Mouse (Mus musculus) bone marrow, adult 2 months (tissue): Measurements from ENCODE around the gene Uba52. TPM values are rescaled to one million over a fixed set of nuclear protein-coding genes. Genes with fewer than 3 reads are reported as not detected.

Source experiments
- H3K27ac ChIP-seq: fragments of 200-500 bp; 2 replicates; pipeline ENCODE4 v1.5.1; 2012; ENCODE audit warnings: low read depth, mild to moderate bottlenecking, control low read depth, inconsistent platforms, low read length; ENCODE audit not compliant: control insufficient read depth, poor library complexity, insufficient read depth
- H3K4me1 ChIP-seq: fragments of 200-500 bp; 2 replicates; pipeline ENCODE4 v1.6.1; 2011; ENCODE audit warnings: low read length; ENCODE audit not compliant: control insufficient read depth, insufficient read depth
- H3K4me3 ChIP-seq: fragments of 200-500 bp; replicated peaks from 2 replicates; pipeline ENCODE3; 2011; ENCODE audit warnings: mild to moderate bottlenecking, low read depth, low read length, control low read depth; ENCODE audit not compliant: control insufficient read depth
- CTCF ChIP-seq: fragments of 200-500 bp; IDR thresholded peaks from 2 replicates; pipeline ENCODE4 v1.5.1; 2011; ENCODE audit warnings: low read length, control low read depth; ENCODE audit not compliant: control insufficient read depth, insufficient read depth
- POLR2A ChIP-seq: fragments of 200-500 bp; IDR thresholded peaks from 2 replicates; pipeline ENCODE4 v1.6.1; 2011; ENCODE audit warnings: low read depth, mild to moderate bottlenecking, control low read depth, low read length, borderline replicate concordance; ENCODE audit not compliant: control insufficient read depth
- WGBS: fragments of 180-500 bp; shearing (Covaris S2); methylation state at CpG from one replicate; pipeline ENCODE4 v1.1.7; 2018; 5-methylcytosine and 5-hydroxymethylcytosine counted together
- polyA plus RNA-seq: library from polyadenylated mRNA; stranded (reverse); fragments of >200 nt; gene quantifications from 2 replicates; pipeline ENCODE4 v1.2.4, GENCODE M21; 2011; ENCODE audit warnings: low replicate concordance; ENCODE audit not compliant: missing spikeins, insufficient read depth, insufficient read length

The Uba52 gene
- polyA plus RNA-seq, 1 experiment = 961 TPM

- no peak for TF ChIP-seq CTCF
- TF ChIP-seq POLR2A = no peak
- Histone ChIP-seq H3K4me3 (no peak within 1 kb of the TSS), H3K27ac (no peak within 1 kb of the TSS), H3K4me1 (no peaks in the 10 kb centered on the region)
- 40% methylated on average over 33 of the region's 33 CpGs for WGBS
Measured at GRCm38 (mm10) chr8:70486941-70487520, 23.6 kb downstream of the Uba52 start, which contains the start of gene Tmem59l. Tmem59l (minus strand) TSS chr8:70487358.

- TF ChIP-seq CTCF (no peak), POLR2A (no peak)
- Histone ChIP-seq H3K4me3 (no peak overlapping the region), H3K27ac (no peak overlapping the region), H3K4me1 (no peaks in the 10 kb centered on the region)
- WGBS = 63% methylated on average over 7 of the region's 7 CpGs
Measured at GRCm38 (mm10) chr8:70486191-70486681, 24.4 kb downstream of the Uba52 start.

- H3K27ac ChIP-seq = no peak overlapping the region
- WGBS = 81% methylated on average over 2 of the region's 2 CpGs
- H3K4me1 ChIP-seq = no peaks in the 10 kb centered on the region
- no peak overlapping the region for H3K4me3 ChIP-seq
- TF ChIP-seq POLR2A (no peak), CTCF (no peak)
Measured at GRCm38 (mm10) chr8:70482943-70483342, 27.7 kb downstream of the Uba52 start.

GRCm38 (mm10) chr8:70481908-70482307 is 28.7 kb downstream of the Uba52 start:
- no peak for TF ChIP-seq POLR2A
- no peak for TF ChIP-seq CTCF
- no peak overlapping the region for H3K4me3 ChIP-seq
- H3K27ac ChIP-seq = no peak overlapping the region
- no peaks in the 10 kb centered on the region; the same call in 1 of the 2 replicates for H3K4me1 ChIP-seq
- WGBS = 67% methylated on average over 3 of the region's 3 CpGs

GRCm38 (mm10) chr8:70477269-70477982 is 33.2 kb downstream of the Uba52 start:
- no peak for TF ChIP-seq CTCF
- no peak for TF ChIP-seq POLR2A
- no peaks in the 10 kb centered on the region; the same call in 1 of the 2 replicates for H3K4me1 ChIP-seq

GRCm38 (mm10) chr8:70476333-70477268 is 34.0 kb downstream of the Uba52 start, which contains the start of gene Klhl26:
Klhl26 (minus strand) TSS chr8:70476968.
- H3K27ac ChIP-seq = peak within 1 kb of the TSS; percentile 64; the same call in 1 of the 2 replicates
- under 1% methylated on average over 53 of the region's 53 CpGs for WGBS
- no peaks in the 10 kb centered on the region; the same call in 1 of the 2 replicates for H3K4me1 ChIP-seq
- peak within 1 kb of the TSS; percentile 70 for H3K4me3 ChIP-seq
- TF ChIP-seq CTCF (no peak), POLR2A (peak; percentile 63; the same call in 1 of the 2 replicates)

More at GRCm38 (mm10) chr8:70477269-70477982, 33.2 kb downstream of the Uba52 start:
- WGBS = 16% methylated on average over 21 of the region's 21 CpGs
- H3K27ac ChIP-seq = no peak overlapping the region
- H3K4me3 ChIP-seq = peak overlapping the region; percentile 70

- H3K4me1 ChIP-seq = no peaks in the 10 kb centered on the region
Measured at GRCm38 (mm10) chr8:70471856-70472255, 38.7 kb downstream of the Uba52 start.

More at GRCm38 (mm10) chr8:70471856-70472255, 38.7 kb downstream of the Uba52 start:
- TF ChIP-seq POLR2A (no peak), CTCF (no peak)
- Histone ChIP-seq H3K27ac (no peak overlapping the region), H3K4me3 (no peak overlapping the region)
- 99% methylated on average over 7 of the region's 7 CpGs for WGBS
